In the genomic region with DNA sequence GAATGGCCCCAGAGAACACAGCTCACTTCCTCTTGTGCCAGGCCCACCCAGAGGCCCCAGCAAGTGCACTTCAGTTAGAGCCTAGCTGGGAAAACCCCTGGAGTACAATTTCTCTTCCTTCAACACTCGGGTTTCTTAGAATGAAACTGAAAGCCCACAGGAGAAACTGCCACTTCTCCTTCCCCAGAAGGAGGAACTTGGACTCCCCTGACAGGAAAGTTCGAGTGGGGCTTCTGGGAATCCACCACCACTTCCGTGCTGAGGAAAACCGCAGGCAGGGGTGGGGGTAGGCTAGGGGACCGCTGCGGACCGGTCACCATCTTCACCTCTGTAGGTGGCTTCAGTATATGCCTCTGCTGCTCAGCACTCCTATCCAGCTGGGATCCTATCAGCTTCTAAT, we compare ENCODE assay signal across 10 mouse cellular contexts. TPM values are rescaled to one million over a fixed set of nuclear protein-coding genes. Genes with fewer than 3 reads are reported as not detected.
A peak's percentile ranks its signal among the peaks of the same experiment; 100 is the strongest.
DNase-seq lines count a peak whose midpoint lies in the region; ATAC-seq and TF ChIP-seq lines count a peak whose summit lies in the region.
"Had no signal": no experiment of that assay in that cellular context is flagged by ENCODE, and none has a peak within 500 bp of the region (broad histone marks: within the 10 kb centered on the region; RNA-seq: fewer than 3 reads in every experiment).

No protein-coding gene starts in this region.

- ATAC-seq in inflammation-experienced regulatory T-cells, adult 6 months: peak; percentile 44
- ATAC-seq in hindbrain, postnatal 0 days: no peak

- peak; percentile 9 to 20 for DNase-seq in left cerebral cortex, postnatal 25 days (ENCODE audit: low spot score in 2 of 2)
- no peak for DNase-seq in left cerebral cortex, postnatal 14 days (ENCODE audit: low spot score in 2 of 2)
- peak; percentile 83 for DNase-seq in monocyte, adult 2 months (ENCODE audit: low read depth in 1 of 2, low spot score in 2 of 2)
- no peak for DNase-seq in right cerebral cortex, adult 2 months (ENCODE audit: low spot score in 2 of 2)
- DNase-seq in ovary, adult 18-20 months (ENCODE audit: low spot score): no peak
- no peak for DNase-seq in hindbrain, postnatal 0 days (ENCODE audit: low spot score)
- DNase-seq in frontal cortex, postnatal 10 days (ENCODE audit: low spot score in 2 of 2): no peak
- DNase-seq: gastrocnemius, postnatal 14 days had no signal

- no peak overlapping the region for H3K4me3 ChIP-seq in hindbrain, postnatal 0 days (ENCODE audit: low read length)
- H3K4me3 ChIP-seq: myocyte had no signal

- no peak for TF ChIP-seq CTCF in hindbrain, postnatal 0 days (IDR thresholded peaks at IDR 0.05; ENCODE audit: low read depth)

- no peak overlapping the region for H3K27ac ChIP-seq in hindbrain, postnatal 0 days

- no peaks in the 10 kb centered on the region for H3K9me3 ChIP-seq in hindbrain, postnatal 0 days (ENCODE audit: low read length)

- 0 out of 2 replicates have a peak, but pooled peaks cover 6% of the 10 kb centered on the region for H3K4me1 ChIP-seq in hindbrain, postnatal 0 days (ENCODE audit: insufficient read depth, low read length)

- no peaks in the 10 kb centered on the region for H3K36me3 ChIP-seq in hindbrain, postnatal 0 days (ENCODE audit: insufficient read depth, low read length)

- intact Hi-C loops in left cerebral cortex, postnatal 25 days (cut with DNase I): no loop called here
- intact Hi-C loops in left cerebral cortex, postnatal 14 days (cut with DNase I): no loop called here

- H3K9ac ChIP-seq in hindbrain, postnatal 0 days (replicated peaks; ENCODE audit: low read length): no peak overlapping the region

- H3K27me3 ChIP-seq in hindbrain, postnatal 0 days (ENCODE audit: insufficient read depth, low read length): no peaks in the 10 kb centered on the region

- WGBS in hindbrain, postnatal 0 days: 56% methylated on average over 7 of the region's 7 CpGs

- H3K4me2 ChIP-seq in hindbrain, postnatal 0 days (ENCODE audit: low read depth, low read length): no peak overlapping the region

RNA-seq across cellular contexts. Expression of gene Fgd2, which starts 34.7 kb away (rescaled TPM):
- total RNA-seq in left cerebral cortex, postnatal 25 days (2021): 1 to 10 TPM; 5.2 to 6.8 TPM
- 1 to 10 TPM; 4.8 to 9.0 TPM for total RNA-seq in left cerebral cortex, postnatal 14 days (2021)
- 1 to 10 TPM in 2 of 3 experiments, not detected in 1; 1.5 to 3.3 TPM for polyA plus RNA-seq in inflammation-experienced regulatory T-cells, adult 6 months (2017; shearing (Covaris generic))
- total RNA-seq in hindbrain, postnatal 0 days (2014; rRNA removed): 14.7 and 19.1 TPM in 2 replicates
- 10.3 and 10.9 TPM in 2 replicates for polyA plus RNA-seq in hindbrain, postnatal 0 days (2015; fragmentation: Nextera tagmentation; extraction: Ambion mirVana)

RNA-seq across cellular contexts. Expression of gene Mtch1, which starts 47.6 kb away (rescaled TPM):
- 100 to 1,000 TPM; 553 to 573 TPM for total RNA-seq in left cerebral cortex, postnatal 25 days (2021)
- 100 to 1,000 TPM; 486 to 490 TPM for total RNA-seq in left cerebral cortex, postnatal 14 days (2021)
- polyA plus RNA-seq in inflammation-experienced regulatory T-cells, adult 6 months (2017; shearing (Covaris generic)): 10 to 100 TPM; 13.4 to 15.9 (median 13.4) TPM
- 622 and 633 TPM in 2 replicates for total RNA-seq in hindbrain, postnatal 0 days (2014; rRNA removed)
- polyA plus RNA-seq in hindbrain, postnatal 0 days (2015; fragmentation: Nextera tagmentation; extraction: Ambion mirVana): 464 and 500 TPM in 2 replicates

Comparison
In these comparisons a context has a peak if more than half of its experiments do, and no peak if none do; other contexts are left out.
1. DNase-seq: peak in left cerebral cortex, postnatal 25 days (2 of 2) and monocyte, adult 2 months (2 of 2); none in left cerebral cortex, postnatal 14 days (0 of 2), right cerebral cortex, adult 2 months (0 of 2), ovary, adult 18-20 months (single experiment), hindbrain, postnatal 0 days (single experiment) and frontal cortex, postnatal 10 days (0 of 2).